Mouse (Mus musculus): Measurements from ENCODE around the gene Sec31b.

Gene Sec31b

GRCm38 (mm10) chr19:44535376-44535775, 10.3 kb downstream of the Sec31b start:
- no peak for DNase-seq (ENCODE audit: extremely low spot score, low read depth, low spot score)

GRCm38 (mm10) chr19:44530018-44530417, 15.6 kb downstream of the Sec31b start:
- no peak for DNase-seq (ENCODE audit: extremely low spot score, low read depth, low spot score)

- no peak for DNase-seq (ENCODE audit: extremely low spot score, low read depth, low spot score)
These were observed 20.0 kb downstream of the Sec31b start for GRCm38 (mm10) chr19:44525551-44526205.

- no peak for DNase-seq (ENCODE audit: extremely low spot score, low read depth, low spot score)
These were observed 26.5 kb downstream of the Sec31b start for GRCm38 (mm10) chr19:44519152-44519551.

GRCm38 (mm10) chr19:44517996-44518768, 27.5 kb downstream of the Sec31b start:
- no peak for DNase-seq (ENCODE audit: extremely low spot score, low read depth, low spot score)

- no peak for DNase-seq (ENCODE audit: extremely low spot score, low read depth, low spot score)
These were observed 29.9 kb downstream of the Sec31b start for GRCm38 (mm10) chr19:44515769-44516168.

- no peak for DNase-seq (ENCODE audit: extremely low spot score, low read depth, low spot score)
These were observed 30.9 kb downstream of the Sec31b start for GRCm38 (mm10) chr19:44514521-44515451.

- DNase-seq (ENCODE audit: extremely low spot score, low read depth, low spot score) = no peak
These were observed 31.7 kb downstream of the Sec31b start for GRCm38 (mm10) chr19:44513921-44514482.

- no peak for DNase-seq (ENCODE audit: extremely low spot score, low read depth, low spot score)
These were observed 32.4 kb downstream of the Sec31b start for GRCm38 (mm10) chr19:44513054-44513833.

GRCm38 (mm10) chr19:44512601-44513000, 33.1 kb downstream of the Sec31b start:
- DNase-seq (ENCODE audit: extremely low spot score, low read depth, low spot score) = no peak

GRCm38 (mm10) chr19:44511451-44512231, 34.0 kb downstream of the Sec31b start:
- DNase-seq (ENCODE audit: extremely low spot score, low read depth, low spot score) = no peak

GRCm38 (mm10) chr19:44510534-44511175, 35.0 kb downstream of the Sec31b start:
- DNase-seq (ENCODE audit: extremely low spot score, low read depth, low spot score) = no peak

GRCm38 (mm10) chr19:44502741-44503140, 42.9 kb downstream of the Sec31b start:
- DNase-seq (ENCODE audit: extremely low spot score, low read depth, low spot score) = no peak

- DNase-seq (ENCODE audit: extremely low spot score, low read depth, low spot score) = no peak
These were observed 43.7 kb downstream of the Sec31b start for GRCm38 (mm10) chr19:44501925-44502324.

GRCm38 (mm10) chr19:44500240-44500639, 45.4 kb downstream of the Sec31b start:
- no peak for DNase-seq (ENCODE audit: extremely low spot score, low read depth, low spot score)

GRCm38 (mm10) chr19:44498936-44499335, 46.7 kb downstream of the Sec31b start:
- no peak for DNase-seq (ENCODE audit: extremely low spot score, low read depth, low spot score)

GRCm38 (mm10) chr19:44496941-44497340, 48.7 kb downstream of the Sec31b start:
- DNase-seq (ENCODE audit: extremely low spot score, low read depth, low spot score) = no peak

- no peak for DNase-seq (ENCODE audit: extremely low spot score, low read depth, low spot score)
These were observed 49.2 kb downstream of the Sec31b start for GRCm38 (mm10) chr19:44496511-44496910.

- DNase-seq (ENCODE audit: extremely low spot score, low read depth, low spot score) = no peak
These were observed 52.5 kb downstream of the Sec31b start, which contains the start of gene Wnt8b for GRCm38 (mm10) chr19:44493128-44493527. TSS of gene Wnt8b (plus strand) at chr19:44493472.

Data from hindlimb bud, embryonic 11.5 days (tissue).